In the genomic region with DNA sequence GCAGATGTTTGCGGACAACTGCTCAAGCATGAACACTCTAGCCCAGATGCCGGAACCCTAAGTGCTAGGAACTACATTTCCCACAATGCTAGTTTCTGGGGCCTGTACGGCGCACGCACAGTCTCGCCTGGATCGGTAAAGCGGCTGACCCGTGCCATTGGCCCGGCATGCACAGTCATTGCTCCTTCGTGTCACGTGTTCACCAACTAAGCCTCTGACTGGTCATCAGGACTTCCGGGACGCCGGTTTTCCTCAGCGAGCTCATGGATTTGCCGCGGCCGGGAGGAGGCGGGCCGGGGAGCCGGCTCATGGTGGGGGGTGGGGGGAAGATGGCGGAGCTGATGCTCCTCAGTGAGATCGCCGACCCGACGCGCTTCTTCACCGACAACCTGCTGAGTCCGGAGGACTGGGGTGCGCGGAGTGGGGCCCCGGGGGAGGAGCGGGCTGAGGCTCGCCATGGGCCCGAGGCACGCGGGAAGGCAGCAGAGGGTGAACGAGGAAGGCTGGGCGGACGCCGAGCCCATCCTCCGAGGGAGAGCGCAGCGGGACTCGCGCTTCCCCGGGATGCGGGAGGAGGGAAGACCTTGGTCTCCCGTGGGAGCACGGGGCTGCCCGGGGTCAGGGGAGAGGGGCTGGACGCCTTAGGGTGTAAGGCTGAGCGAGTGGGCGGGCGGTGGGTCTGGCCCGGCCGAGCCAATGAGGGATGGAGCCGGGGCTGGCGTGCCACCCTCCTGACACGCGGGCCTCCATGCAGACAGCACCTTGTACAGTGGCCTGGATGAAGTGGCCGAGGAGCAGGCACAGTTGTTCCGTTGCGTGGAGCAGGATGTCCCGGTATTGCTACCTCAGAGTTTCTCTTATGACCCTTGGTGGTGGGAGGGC, we compare ENCODE assay signal across 8 mouse cellular contexts. TPM values are rescaled to one million over a fixed set of nuclear protein-coding genes. Genes with fewer than 3 reads are reported as not detected.
A peak's percentile ranks its signal among the peaks of the same experiment; 100 is the strongest.
DNase-seq lines count a peak whose midpoint lies in the region; ATAC-seq lines count a peak whose summit lies in the region.

A gene (plus strand): TSS at position 241 of the 882 bp plus-strand sequence.

- peak; percentile 84 for ATAC-seq in megakaryocyte progenitor cell, adult 5-6 weeks (replicated peaks; ENCODE audit: poor library complexity)

- DNase-seq in adipocyte (ENCODE audit: low spot score): peak; percentile 99
- peak; percentile 99 for DNase-seq in embryo, embryonic 10 days (ENCODE audit: low spot score)
- DNase-seq in gastrocnemius, postnatal 10 days: peak; percentile 86
- peak; percentile 98 for DNase-seq in induced T-regulatory cell, adult 2 months (ENCODE audit: low read depth)
- peak; percentile 97 to 98 for DNase-seq in left cerebral cortex, adult 9 months (ENCODE audit: low spot score in 2 of 2)
- DNase-seq in right cerebral cortex, postnatal 14 days: peak; percentile 94
- peak; percentile 84 to 96 for DNase-seq in urinary bladder, postnatal 36 days (ENCODE audit: low spot score in 2 of 2)

RNA-seq across cellular contexts. Expression of the gene that starts here (rescaled TPM):
- 10 to 100 TPM; 12.7 to 14.4 TPM for total RNA-seq in gastrocnemius, postnatal 10 days (2021)
- total RNA-seq in megakaryocyte progenitor cell, adult 5-6 weeks (2015): 25.5 and 27.8 TPM in 2 replicates
- 24.3 and 30.2 TPM in 2 replicates for total RNA-seq in megakaryocyte progenitor cell, adult 5-6 weeks (2017)

Comparison
In these comparisons a context has a peak if more than half of its experiments do, and no peak if none do; other contexts are left out.
1. Peak in every context shown above with its lines: DNase-seq and ATAC-seq.